ENCODE assay signal across 21 mouse cellular contexts in the genomic region with DNA sequence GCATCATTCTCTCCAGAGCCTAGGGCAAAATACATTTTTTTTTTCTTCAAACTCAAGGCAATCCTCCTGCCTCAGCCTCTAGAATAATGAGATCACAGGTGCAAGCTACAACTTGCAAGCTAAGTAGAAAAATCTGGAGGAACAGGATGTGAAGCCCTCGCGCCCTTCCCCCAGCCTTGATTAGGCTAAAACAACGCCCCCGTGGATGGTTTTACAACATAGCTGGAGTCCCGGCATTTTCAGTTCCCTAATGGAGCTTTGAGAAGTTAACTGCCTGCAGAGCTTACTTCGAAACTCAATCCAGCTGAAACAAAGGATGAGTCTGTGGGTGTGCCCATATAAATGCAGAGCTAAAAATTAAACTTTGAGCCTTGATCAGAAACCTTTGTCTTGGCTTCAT. TPM values are rescaled to one million over a fixed set of nuclear protein-coding genes. Genes with fewer than 3 reads are reported as not detected.
A peak's percentile ranks its signal among the peaks of the same experiment; 100 is the strongest.
DNase-seq lines count a peak whose midpoint lies in the region; ATAC-seq and TF ChIP-seq lines count a peak whose summit lies in the region.
"Had no signal": no experiment of that assay in that cellular context is flagged by ENCODE, and none has a peak within 500 bp of the region (broad histone marks: within the 10 kb centered on the region; RNA-seq: fewer than 3 reads in every experiment).

No protein-coding gene starts in this region.

- 76% methylated on average over 6 of the region's 6 CpGs for WGBS in intestine, embryonic 15.5 days

- peaks cover 13% of the 10 kb centered on the region for H3K4me1 ChIP-seq in bone marrow macrophage, adult 2 months (ENCODE audit: control insufficient read depth, insufficient read depth, low read length)
- H3K4me1 ChIP-seq in intestine, embryonic 15.5 days (replicated peaks) = no peaks in the 10 kb centered on the region
- H3K4me1 ChIP-seq: embryonic facial prominence, embryonic 10.5 days; forebrain, embryonic 13.5 days; heart, embryonic 13.5 days had no signal

- no peak for TF ChIP-seq POLR2A in bone marrow macrophage, adult 2 months (IDR thresholded peaks at IDR 0.05; ENCODE audit: borderline replicate concordance, low read depth, low read length)

- no peaks in the 10 kb centered on the region for H3K36me3 ChIP-seq in intestine, embryonic 15.5 days

- no peak overlapping the region for H3K4me2 ChIP-seq in intestine, embryonic 15.5 days (replicated peaks)
- H3K4me2 ChIP-seq: forebrain, embryonic 13.5 days; heart, embryonic 13.5 days had no signal

- H3K4me3 ChIP-seq in bone marrow macrophage, adult 2 months (ENCODE audit: insufficient read depth, low read length) = no peak overlapping the region
- H3K4me3 ChIP-seq in intestine, embryonic 15.5 days (replicated peaks) = no peak overlapping the region
- H3K4me3 ChIP-seq: embryonic facial prominence, embryonic 10.5 days; forebrain, embryonic 13.5 days; gastrocnemius, adult 2 months; heart, embryonic 13.5 days had no signal

- H3K27ac ChIP-seq in bone marrow macrophage, adult 2 months (ENCODE audit: insufficient read depth, low read depth, low read length) = peak overlapping the region; percentile 78
- H3K27ac ChIP-seq in intestine, embryonic 15.5 days = no peak overlapping the region
- H3K27ac ChIP-seq: embryonic facial prominence, embryonic 10.5 days; forebrain, embryonic 13.5 days; gastrocnemius, adult 2 months; heart, embryonic 13.5 days had no signal

- TF ChIP-seq CTCF in bone marrow macrophage, adult 2 months (IDR thresholded peaks at IDR 0.05; ENCODE audit: low read depth, low read length) = no peak

- H3K27me3 ChIP-seq in intestine, embryonic 15.5 days (replicated peaks) = no peaks in the 10 kb centered on the region
- H3K27me3 ChIP-seq: forebrain, embryonic 13.5 days; heart, embryonic 13.5 days had no signal

- no peaks in the 10 kb centered on the region for H3K9me3 ChIP-seq in intestine, embryonic 15.5 days
- H3K9me3 ChIP-seq: embryonic facial prominence, embryonic 10.5 days; forebrain, embryonic 13.5 days; heart, embryonic 13.5 days had no signal

- peak; percentile 89 for ATAC-seq in megakaryocyte, adult 5-6 weeks (ENCODE audit: poor library complexity, severe bottlenecking)
- ATAC-seq in intestine, embryonic 15.5 days = no peak
- ATAC-seq: forebrain, embryonic 13.5 days; forebrain, postnatal 0 days; hindbrain, embryonic 16.5 days; inflammation-experienced regulatory T-cells, adult 6 months had no signal

- no peak overlapping the region for H3K9ac ChIP-seq in intestine, embryonic 15.5 days
- H3K9ac ChIP-seq: forebrain, embryonic 13.5 days; forebrain, postnatal 0 days; heart, embryonic 13.5 days had no signal

- peak; percentile 21 for DNase-seq in layer of hippocampus, adult 11-12 months (ENCODE audit: low spot score)
- DNase-seq in layer of hippocampus, adult 8-10 months (ENCODE audit: low spot score in 2 of 2) = no peak
- peak; percentile 58 for DNase-seq in A20 (ENCODE audit: low read depth, low spot score)
- DNase-seq in adrenal gland, postnatal 10 days = no peak
- DNase-seq in retina, embryonic 14.5 days (ENCODE audit: low spot score) = no peak
- DNase-seq: adrenal gland, adult 8-10 months; cerebellum, adult 18-20 months; cerebellum, adult 9-11 months; cerebellum, postnatal 36 days; forebrain, postnatal 0 days; gastrocnemius, adult 2 months; gastrocnemius, postnatal 25 days; heart, postnatal 36 days had no signal

RNA-seq across cellular contexts. Expression of a gene that starts 7.3 kb away (rescaled TPM):
- total RNA-seq in layer of hippocampus, adult 8-10 months (2022) = 10 to 100 TPM; 20.7 to 35.0 (median 25.9) TPM
- polyA plus RNA-seq in bone marrow macrophage, adult 2 months (2012; ENCODE audit: insufficient read depth, insufficient read length, missing spikeins) = 16.0 and 16.1 TPM in 2 replicates
- total RNA-seq in megakaryocyte, adult 5-6 weeks (2015) = 11.6 and 14.3 TPM in 2 replicates
- total RNA-seq in megakaryocyte, adult 5-6 weeks (2017) = 21.3 and 31.0 TPM in 2 replicates
- total RNA-seq in adrenal gland, postnatal 10 days (2021) = 10 to 100 TPM; 18.2 to 18.5 TPM
- 33.3 and 33.9 TPM in 2 replicates for polyA plus RNA-seq in intestine, embryonic 15.5 days (2015; fragmentation: Nextera tagmentation; extraction: Ambion mirVana)

Comparison
In these comparisons a context has a peak if more than half of its experiments do, and no peak if none do; other contexts are left out.
1. DNase-seq: peak in layer of hippocampus, adult 11-12 months (single experiment) and A20 (single experiment); none in layer of hippocampus, adult 8-10 months (0 of 2), adrenal gland, postnatal 10 days (single experiment) and retina, embryonic 14.5 days (single experiment).